Mouse (Mus musculus) heart, postnatal 4 days (tissue): ENCODE measurements at regions not wholly inside any gene's neighbourhood (a gene's known extent, or its start where the extent isn't known, plus 50 kb on each side); places are given as distances from the start of the nearest gene placed in this dataset.
"Not testable (repeated sequence)": the region's sequence is repeated elsewhere in the genome, so short reads cannot be mapped to it uniquely, and the experiment has no call there.

Experiments used
- DNase-seq: peaks from one replicate; pipeline ENCODE4 v3.0.0; 2021

GRCm38 (mm10) chr1:88752332-88752731, 50.3 kb upstream of the Arl4c start:
- DNase-seq = peak; percentile 55

- DNase-seq = peak; percentile 86
Observed at GRCm38 (mm10) chr1:88756658-88757057, 54.6 kb upstream of the Arl4c start.

- DNase-seq = peak; percentile 47
Observed at GRCm38 (mm10) chr1:88757162-88757561, 55.1 kb upstream of the Arl4c start.

GRCm38 (mm10) chr1:88757746-88758145, 55.7 kb upstream of the Arl4c start:
- peak; percentile 37 for DNase-seq

- DNase-seq = no peak
Observed at GRCm38 (mm10) chr1:88760643-88761042, 58.6 kb upstream of the Arl4c start.

- no peak for DNase-seq
Observed at GRCm38 (mm10) chr1:88761121-88761520, 59.1 kb upstream of the Arl4c start.

GRCm38 (mm10) chr1:88763725-88764364, 61.8 kb upstream of the Arl4c start:
- no peak for DNase-seq

GRCm38 (mm10) chr1:88764478-88764877, 62.5 kb upstream of the Arl4c start:
- no peak for DNase-seq

GRCm38 (mm10) chr1:88777009-88777408, 75.0 kb upstream of the Arl4c start:
- DNase-seq = no peak

- no peak for DNase-seq
Observed at GRCm38 (mm10) chr1:88780262-88780661, 78.2 kb upstream of the Arl4c start.

GRCm38 (mm10) chr1:88783083-88783482, 81.1 kb upstream of the Arl4c start:
- DNase-seq = no peak

- no peak for DNase-seq
Observed at GRCm38 (mm10) chr1:88784866-88785620, 83.0 kb upstream of the Arl4c start.

GRCm38 (mm10) chr1:88786066-88786465, 84.0 kb upstream of the Arl4c start:
- no peak for DNase-seq

- no peak for DNase-seq
Observed at GRCm38 (mm10) chr1:88790674-88791073, 88.7 kb upstream of the Arl4c start.

- no peak for DNase-seq
Observed at GRCm38 (mm10) chr1:88794926-88795325, 92.9 kb upstream of the Arl4c start.

- DNase-seq = no peak
Observed at GRCm38 (mm10) chr1:88798473-88798872, 96.5 kb upstream of the Arl4c start.

- DNase-seq = no peak
Observed at GRCm38 (mm10) chr1:88798874-88799273, 96.9 kb upstream of the Arl4c start.

- DNase-seq = no peak
Observed at GRCm38 (mm10) chr1:88799343-88799742, 97.3 kb upstream of the Arl4c start.

GRCm38 (mm10) chr1:88799789-88800188, 97.8 kb upstream of the Arl4c start:
- DNase-seq = no peak

GRCm38 (mm10) chr1:88800411-88800810, 98.4 kb upstream of the Arl4c start:
- no peak for DNase-seq

- not testable (repeated sequence) for DNase-seq
Observed at GRCm38 (mm10) chr1:88801151-88801550, 99.1 kb upstream of the Arl4c start.

GRCm38 (mm10) chr1:88806960-88807359, 104.9 kb upstream of the Arl4c start:
- DNase-seq = peak; percentile 32

- no peak for DNase-seq
Observed at GRCm38 (mm10) chr1:88807901-88808300, 105.9 kb upstream of the Arl4c start.

GRCm38 (mm10) chr1:88808508-88808907, 106.5 kb upstream of the Arl4c start:
- DNase-seq = no peak
